Mouse (Mus musculus) Muller cell, postnatal 12 days (primary cell): ENCODE measurements at regions not wholly inside any gene's neighbourhood (a gene's known extent, or its start where the extent isn't known, plus 50 kb on each side); places are given as distances from the start of the nearest gene placed in this dataset.
A peak's percentile ranks its signal among the peaks of the same experiment; 100 is the strongest.

Experiments used
- DNase-seq: peaks from one replicate; pipeline ENCODE4 v3.0.0-alpha.2; 2015; ENCODE audit errors: inconsistent ontology term

DNA sequence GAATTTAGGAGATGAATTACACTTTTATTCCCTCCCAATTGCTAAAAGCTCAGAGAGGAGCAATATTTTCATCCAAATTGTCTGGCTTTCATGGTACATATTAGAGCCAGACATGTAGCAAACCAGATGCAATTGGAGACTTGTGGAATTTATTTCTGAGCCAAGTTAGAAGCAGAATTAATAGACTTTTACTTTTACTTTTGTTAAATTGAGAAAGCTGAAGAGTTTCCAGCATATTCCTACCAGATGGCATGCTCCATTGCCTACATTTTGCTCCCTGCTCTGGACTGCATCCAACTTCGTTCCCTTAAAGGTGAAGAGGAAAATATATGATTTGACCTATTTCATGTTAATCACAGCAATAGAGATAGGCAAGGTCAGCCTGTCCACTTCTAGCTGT lies 646.4 kb upstream of the Slit2 start:
- no peak for DNase-seq

GRCm38 (mm10) chr5:47339807-47340206 lies 643.1 kb upstream of the Slit2 start:
- DNase-seq = no peak

GRCm38 (mm10) chr5:47370184-47370583 lies 612.8 kb upstream of the Slit2 start:
- no peak for DNase-seq

- peak; percentile 30 for DNase-seq
Measured at GRCm38 (mm10) chr5:47385930-47386329, 597.0 kb upstream of the Slit2 start.

- DNase-seq = no peak
Measured at GRCm38 (mm10) chr5:47386750-47387149, 596.2 kb upstream of the Slit2 start.

GRCm38 (mm10) chr5:47390735-47391134 lies 592.2 kb upstream of the Slit2 start:
- peak; percentile 9 for DNase-seq

- peak; percentile 40 for DNase-seq
Measured at GRCm38 (mm10) chr5:47396874-47397273, 586.1 kb upstream of the Slit2 start.

DNA sequence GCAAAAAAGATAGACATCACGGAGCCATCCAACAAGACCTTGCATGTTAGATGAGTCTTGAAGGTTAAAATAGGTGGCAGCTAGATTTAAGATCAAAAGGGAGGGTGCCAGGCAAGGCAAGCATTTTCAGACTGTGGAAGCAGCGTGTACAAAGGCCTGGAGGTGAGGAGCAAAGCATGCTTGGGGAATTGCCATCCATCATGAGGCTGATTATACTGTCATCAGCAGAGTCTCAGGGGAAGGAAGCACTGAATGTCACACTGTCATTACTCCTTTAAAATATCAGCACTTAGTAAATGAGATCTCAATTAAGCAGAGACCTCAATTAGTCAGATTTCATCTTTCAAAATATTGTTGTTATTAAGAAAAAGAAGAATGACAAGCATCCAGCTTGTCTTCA lies 561.0 kb upstream of the Slit2 start:
- no peak for DNase-seq

DNA sequence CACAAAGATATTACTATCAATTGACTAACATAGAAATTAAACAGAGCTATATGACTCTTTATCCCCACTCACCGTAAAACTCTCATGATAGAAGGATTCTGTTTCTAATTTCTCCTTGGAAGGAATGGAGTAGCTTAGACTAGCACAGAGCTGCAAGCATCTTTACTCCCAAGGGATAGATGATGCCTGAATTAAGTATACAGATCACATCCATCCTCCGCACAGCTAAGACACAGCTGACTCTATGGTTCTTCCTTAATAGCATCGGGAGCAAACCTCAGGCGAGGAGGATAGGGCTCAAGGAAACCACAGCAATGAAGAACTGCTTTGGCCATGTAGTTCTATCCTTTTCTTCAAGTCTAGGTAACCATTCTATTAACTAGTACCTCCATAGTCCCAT lies 556.9 kb upstream of the Slit2 start:
- DNase-seq = no peak

DNA sequence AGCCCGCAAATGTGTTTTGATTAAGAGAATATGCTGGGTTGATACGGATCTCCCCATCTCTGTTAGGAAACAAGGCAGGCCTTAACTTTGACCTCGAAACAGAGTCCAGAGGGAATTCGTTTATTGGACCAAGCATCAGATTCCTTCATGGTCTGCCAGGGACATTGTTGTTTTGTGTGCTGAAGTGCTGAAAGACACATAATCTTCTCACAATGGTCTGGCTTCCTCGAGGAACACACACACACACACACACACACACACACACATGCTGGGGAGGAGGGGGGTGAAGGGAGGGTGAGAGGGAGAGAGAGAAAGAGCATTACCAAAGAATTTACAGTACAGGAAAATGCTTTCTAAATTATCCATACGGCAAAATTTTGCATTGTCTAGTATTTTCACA lies 556.5 kb upstream of the Slit2 start:
- DNase-seq = no peak

DNA sequence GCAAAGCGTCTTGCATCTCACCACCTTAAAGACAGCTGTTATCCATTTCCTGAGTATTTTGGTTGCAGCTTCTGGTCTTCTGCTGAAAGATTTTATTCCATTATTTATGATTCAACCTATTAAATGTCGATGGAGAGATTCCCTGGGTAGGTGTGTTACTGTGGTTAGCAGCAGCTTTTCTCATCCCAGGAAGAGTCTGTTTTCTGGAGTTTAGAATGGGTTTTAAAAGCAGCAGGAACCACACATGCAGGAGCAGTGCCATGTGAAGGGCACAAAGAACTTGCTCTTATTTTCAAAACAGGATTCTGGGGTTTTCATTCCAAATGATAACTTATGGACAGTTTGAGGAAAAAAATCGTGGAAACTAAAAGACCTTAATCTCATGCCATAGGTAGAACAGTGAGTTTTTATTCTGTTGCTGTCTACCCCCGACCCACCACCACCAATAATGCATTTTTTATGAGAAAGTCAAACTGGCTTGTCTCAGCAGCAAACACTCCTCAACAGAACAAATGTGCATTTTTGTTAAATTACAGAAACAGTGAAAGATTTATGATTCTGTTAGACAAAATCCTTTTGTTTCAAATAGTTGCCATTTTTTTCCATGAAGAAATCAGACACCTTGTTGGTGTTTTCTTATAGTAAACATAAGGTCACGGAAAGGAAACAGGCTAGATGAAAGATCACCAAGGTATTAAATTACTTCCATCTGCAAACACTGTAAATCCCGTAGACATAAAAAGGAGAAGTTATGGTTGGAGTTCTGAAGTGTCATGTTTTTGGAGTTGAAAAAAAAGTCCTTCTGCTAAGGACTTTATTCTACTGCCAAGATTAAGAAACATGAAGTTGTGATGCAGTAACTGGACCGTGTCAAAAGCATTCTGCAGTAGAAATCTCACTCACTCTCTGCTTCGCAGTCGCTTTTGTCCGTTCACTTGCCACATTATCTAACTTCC lies 553.4 kb upstream of the Slit2 start:
- DNase-seq = no peak

GRCm38 (mm10) chr5:47431599-47432328 lies 551.2 kb upstream of the Slit2 start:
- DNase-seq = no peak

DNA sequence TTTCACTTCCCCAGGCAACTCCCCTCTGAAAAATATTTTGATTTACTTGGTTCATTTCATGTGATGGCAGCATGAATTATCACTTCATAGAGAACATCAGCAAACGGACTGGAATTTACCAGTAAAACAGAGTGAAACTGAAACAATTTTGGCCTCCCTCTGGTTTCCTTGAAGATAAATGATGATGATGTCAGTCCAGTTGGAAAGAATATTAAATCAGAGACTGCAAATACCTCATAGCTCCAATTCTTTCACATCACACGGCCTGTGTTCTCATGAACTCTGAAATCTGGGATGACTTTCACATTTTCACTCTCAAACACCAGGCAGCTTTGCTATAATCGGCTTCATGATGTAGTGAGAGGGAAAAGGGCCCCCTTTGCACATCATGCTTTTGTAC lies 546.5 kb upstream of the Slit2 start:
- DNase-seq = peak; percentile 5

DNA sequence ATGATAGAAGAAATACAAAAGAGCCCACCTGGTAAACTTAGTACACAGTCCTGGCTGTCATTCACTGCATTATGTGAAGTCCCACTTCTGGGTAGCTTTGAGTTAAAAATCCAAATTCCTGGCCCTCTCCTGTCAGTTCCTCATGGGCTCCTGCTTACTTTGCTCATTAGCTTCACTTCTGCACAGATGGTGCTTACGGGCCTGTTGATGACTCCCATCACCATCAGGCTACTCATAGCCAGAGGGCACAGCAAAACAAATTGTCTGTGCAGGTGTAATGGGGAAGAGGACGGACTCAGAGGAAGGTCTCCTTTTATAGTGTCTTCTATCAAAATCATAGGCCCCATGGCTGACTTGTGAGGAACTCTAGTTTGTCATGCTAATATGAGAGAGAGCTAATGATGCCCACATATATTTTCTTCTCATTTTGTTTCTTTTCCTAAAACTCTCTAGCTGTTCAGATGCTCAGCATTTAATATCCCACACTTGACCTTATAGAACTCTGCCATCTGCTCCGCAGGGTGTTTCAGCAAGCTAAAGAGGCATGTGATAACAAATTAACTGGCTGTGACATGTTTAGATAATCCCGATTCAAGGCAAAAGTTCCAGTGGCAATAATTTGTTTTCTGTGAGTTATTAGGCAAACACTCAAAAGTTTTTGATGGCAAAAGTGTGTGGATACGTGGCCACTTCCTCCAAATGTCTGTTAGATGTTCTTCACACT lies 536.5 kb upstream of the Slit2 start:
- no peak for DNase-seq

DNA sequence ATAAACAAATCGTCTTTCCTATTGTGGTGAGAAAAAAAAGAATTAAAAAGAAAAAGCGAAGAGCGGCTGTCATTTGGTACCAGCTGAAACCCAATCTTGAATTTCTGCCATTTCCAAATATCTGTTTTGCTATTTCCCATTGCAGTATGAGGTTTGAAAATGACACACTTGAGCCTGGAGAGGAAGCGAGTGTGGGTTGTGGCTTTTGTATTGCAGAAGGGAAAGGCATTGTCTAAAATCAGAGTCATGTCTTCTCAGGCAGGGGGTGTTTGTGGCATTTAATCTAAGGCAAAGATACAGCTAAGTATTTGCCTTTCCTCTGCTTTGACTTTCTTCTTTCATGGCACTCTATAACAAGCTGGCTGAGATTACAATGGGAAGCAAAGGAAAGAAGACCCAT lies 518.1 kb upstream of the Slit2 start:
- no peak for DNase-seq

DNA sequence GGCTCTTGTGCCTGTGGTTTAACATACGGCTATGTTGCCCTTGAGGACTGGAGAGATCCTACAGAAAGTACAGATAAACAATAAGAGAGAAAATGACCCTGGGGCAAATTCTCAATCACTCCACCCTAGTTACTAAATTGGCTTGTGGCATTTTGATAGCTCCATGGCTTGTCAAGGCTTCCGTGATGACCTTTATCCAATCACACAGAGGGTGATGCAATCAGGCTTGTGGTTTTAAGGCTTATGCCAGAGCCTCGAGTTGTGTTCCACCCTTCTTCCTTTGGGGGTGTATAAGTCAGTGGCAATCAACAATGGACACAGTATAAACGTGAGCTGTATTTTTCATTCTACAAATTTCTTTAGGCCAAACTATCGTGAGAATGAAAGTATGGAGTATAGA lies 513.5 kb upstream of the Slit2 start:
- no peak for DNase-seq

DNA sequence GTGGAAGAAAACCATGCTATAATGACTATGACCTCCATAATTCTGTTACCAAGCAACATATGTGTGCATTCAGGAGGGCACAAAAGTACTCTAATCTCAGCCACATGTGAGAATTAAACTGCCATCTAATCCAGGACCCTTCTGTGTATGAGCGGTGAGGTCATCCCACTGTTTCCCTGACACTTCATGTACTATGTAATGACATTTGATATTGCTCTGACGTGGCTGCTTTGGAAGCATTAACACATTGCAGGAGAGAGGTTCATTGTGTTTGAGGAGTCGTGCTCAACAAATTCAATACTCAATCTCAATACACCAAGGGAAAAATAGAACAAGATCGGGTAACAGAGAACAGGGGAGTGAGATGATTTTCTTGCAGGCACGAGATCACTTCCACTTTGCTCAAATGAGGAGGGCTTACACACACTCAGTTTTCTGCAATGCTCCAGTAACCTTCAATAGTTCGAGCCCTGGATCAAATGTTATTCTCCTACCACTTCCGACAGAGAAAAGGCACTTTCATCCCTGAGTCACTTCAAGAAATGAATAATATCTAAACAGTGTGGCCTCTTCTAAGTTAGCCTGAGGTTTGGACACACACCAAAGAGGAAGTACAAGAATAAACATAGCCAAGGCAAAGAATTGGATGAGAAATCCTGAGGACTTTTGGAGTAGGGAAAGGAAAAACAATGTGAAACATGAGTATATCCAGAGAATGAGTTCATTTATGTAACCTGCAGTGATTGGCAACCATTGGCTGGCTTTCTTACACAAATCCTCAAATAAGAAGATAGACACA lies 510.7 kb upstream of the Slit2 start:
- DNase-seq = peak; percentile 68

DNA sequence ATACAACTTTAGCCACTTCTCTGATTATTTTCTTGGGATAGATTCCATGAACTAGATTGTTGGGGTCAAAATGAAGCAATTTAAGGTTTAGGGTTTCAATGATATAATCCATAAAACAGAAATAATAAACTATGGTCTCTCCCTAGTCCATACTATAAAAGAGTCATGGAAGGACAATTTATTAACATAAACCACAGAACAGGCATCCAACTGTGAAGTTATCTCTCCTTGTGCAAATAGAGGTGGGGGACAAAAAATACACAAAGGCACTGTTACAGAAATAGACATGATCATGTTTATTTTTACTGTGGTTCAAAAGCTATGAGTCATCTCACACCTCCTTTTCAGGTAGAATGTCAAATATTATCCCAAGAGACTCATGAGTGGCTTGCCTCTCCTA lies 503.0 kb upstream of the Slit2 start:
- no peak for DNase-seq

GRCm38 (mm10) chr5:47496218-47496617 lies 486.7 kb upstream of the Slit2 start:
- no peak for DNase-seq

DNA sequence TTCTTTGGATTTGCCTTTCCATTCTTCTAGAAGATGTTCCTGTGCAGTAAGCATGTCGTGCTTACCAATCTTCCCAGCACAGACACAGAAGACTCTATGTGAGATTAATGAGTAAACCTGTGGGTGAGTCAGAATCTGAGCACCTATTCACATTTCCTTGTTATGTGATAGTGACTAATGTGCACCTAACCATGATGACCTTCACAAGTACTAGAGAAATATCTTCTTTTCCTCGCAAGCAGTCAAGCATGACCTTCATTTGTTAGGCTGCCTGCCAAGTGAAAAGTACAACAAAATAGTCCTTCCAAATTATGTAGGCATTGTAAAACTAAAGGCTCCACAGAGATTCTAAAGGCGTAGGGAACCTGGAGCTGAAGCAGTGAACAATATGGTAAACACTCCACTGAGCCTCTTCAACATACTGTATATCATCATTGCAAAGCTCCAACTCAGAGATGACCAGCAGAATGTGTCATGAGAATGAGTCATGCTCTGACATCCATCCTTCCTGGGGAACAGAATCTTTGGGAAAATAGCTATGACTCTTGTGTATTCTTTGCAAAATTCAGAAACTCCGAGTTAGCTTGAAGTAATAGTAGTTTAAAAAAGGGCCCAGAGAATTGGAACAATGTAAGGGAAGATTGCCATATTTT lies 480.0 kb upstream of the Slit2 start:
- peak; percentile 46 for DNase-seq
